Mouse (Mus musculus) lung, adult 2 months (tissue): ENCODE measurements around the gene Fras1.

ENCODE experiments used
- CTCF ChIP-seq: fragments of 200-500 bp; IDR thresholded peaks from 2 replicates; pipeline ENCODE4 v1.5.1; 2011; ENCODE audit warnings: mild to moderate bottlenecking, low read length, control low read depth; ENCODE audit not compliant: insufficient read depth
- POLR2A ChIP-seq: fragments of 200-500 bp; IDR thresholded peaks from 2 replicates; pipeline ENCODE4 v1.6.1; 2011; ENCODE audit warnings: low read depth, mild to moderate bottlenecking, control low read depth, low read length, borderline replicate concordance; ENCODE audit errors: extremely low read depth

GRCm38 (mm10) chr5:96677498-96677897, 303.7 kb downstream of the Fras1 start:
- TF ChIP-seq CTCF (no peak), POLR2A (no peak)
